In the genomic region with DNA sequence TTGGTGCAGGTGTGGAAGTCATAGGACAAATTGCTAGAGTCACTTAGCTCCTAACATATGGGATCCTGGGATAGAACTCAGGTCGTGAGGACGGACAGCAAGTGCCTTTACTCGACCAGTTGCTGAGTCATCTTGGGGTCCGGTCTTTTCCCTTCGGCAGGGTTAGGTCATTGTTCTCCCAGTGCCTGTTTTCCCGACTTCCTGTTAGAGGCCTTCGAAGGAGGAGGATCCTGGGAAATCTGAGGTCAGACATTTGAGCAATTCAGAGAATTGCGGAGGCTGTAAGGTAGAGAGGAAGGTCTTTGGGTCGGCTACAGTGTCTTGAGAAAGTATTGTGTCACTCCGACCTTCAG, we compare ENCODE assay signal across 8 mouse cellular contexts. TPM values are rescaled to one million over a fixed set of nuclear protein-coding genes. Genes with fewer than 3 reads are reported as not detected.
DNase-seq lines count a peak whose midpoint lies in the region; ATAC-seq and TF ChIP-seq lines count a peak whose summit lies in the region.

No protein-coding gene starts in this region.

- no peak for TF ChIP-seq CTCF in gastrocnemius, adult 2 months (IDR thresholded peaks at IDR 0.05)
- no peak for TF ChIP-seq CTCF in lung, postnatal 0 days (IDR thresholded peaks at IDR 0.05)

- WGBS in forebrain, embryonic 11.5 days = 23% methylated on average over 10 of the region's 10 CpGs
- 10% methylated on average over 10 of the region's 10 CpGs for WGBS in intestine, embryonic 16.5 days
- WGBS in lung, postnatal 0 days = 10% methylated on average over 10 of the region's 10 CpGs

- H3K27me3 ChIP-seq in forebrain, embryonic 11.5 days (ENCODE audit: control insufficient read depth, insufficient read depth, low read length) = no peaks in the 10 kb centered on the region
- no peaks in the 10 kb centered on the region for H3K27me3 ChIP-seq in intestine, embryonic 16.5 days (replicated peaks; ENCODE audit: control insufficient read depth, insufficient read depth, low read length)
- no peaks in the 10 kb centered on the region for H3K27me3 ChIP-seq in lung, postnatal 0 days (replicated peaks; ENCODE audit: insufficient read depth, low read length)

- H3K9ac ChIP-seq in forebrain, embryonic 11.5 days (ENCODE audit: low read length) = peak overlapping the region; percentile 84
- H3K9ac ChIP-seq in intestine, embryonic 16.5 days (ENCODE audit: low read depth, low read length) = peak overlapping the region; percentile 84
- H3K9ac ChIP-seq in lung, postnatal 0 days (replicated peaks; ENCODE audit: low read depth) = peak overlapping the region; percentile 76

- H3K4me3 ChIP-seq in gastrocnemius, adult 2 months = peak overlapping the region; percentile 91
- peak overlapping the region; percentile 60 for H3K4me3 ChIP-seq in forebrain, embryonic 11.5 days (ENCODE audit: low read depth, low read length)
- peak overlapping the region; percentile 61 for H3K4me3 ChIP-seq in intestine, embryonic 16.5 days (ENCODE audit: low read length)
- H3K4me3 ChIP-seq in lung, postnatal 0 days (ENCODE audit: low read depth, low read length) = peak overlapping the region; percentile 62

- no peaks in the 10 kb centered on the region for H3K36me3 ChIP-seq in forebrain, embryonic 11.5 days (ENCODE audit: control insufficient read depth, insufficient read depth, low read length)
- H3K36me3 ChIP-seq in intestine, embryonic 16.5 days (ENCODE audit: control insufficient read depth, insufficient read depth, low read length) = no peaks in the 10 kb centered on the region
- no peaks in the 10 kb centered on the region for H3K36me3 ChIP-seq in lung, postnatal 0 days (ENCODE audit: insufficient read depth, low read length)

- intact Hi-C loops in gastrocnemius, adult 2 months (cut with DNase I) = no loop called here

- H3K4me2 ChIP-seq in forebrain, embryonic 11.5 days (ENCODE audit: low read depth, low read length, severe bottlenecking) = peak overlapping the region; percentile 94
- H3K4me2 ChIP-seq in intestine, embryonic 16.5 days (ENCODE audit: low read depth, low read length) = peak overlapping the region; percentile 91
- peak overlapping the region; percentile 94 for H3K4me2 ChIP-seq in lung, postnatal 0 days (replicated peaks; ENCODE audit: low read depth, low read length)

- H3K9me3 ChIP-seq in forebrain, embryonic 11.5 days (ENCODE audit: control insufficient read depth, low read length) = no peaks in the 10 kb centered on the region
- no peaks in the 10 kb centered on the region for H3K9me3 ChIP-seq in intestine, embryonic 16.5 days (ENCODE audit: control insufficient read depth, low read length)
- H3K9me3 ChIP-seq in lung, postnatal 0 days (ENCODE audit: low read length) = no peaks in the 10 kb centered on the region

- no peak for DNase-seq in gastrocnemius, adult 2 months
- no peak for DNase-seq in gastrocnemius, adult 18-20 months (ENCODE audit: low spot score)
- DNase-seq in forebrain, embryonic 11.5 days (ENCODE audit: low spot score) = no peak
- DNase-seq in lung, postnatal 0 days (ENCODE audit: low spot score) = peak; percentile 89
- DNase-seq in testis, postnatal 14 days (ENCODE audit: low spot score) = peak; percentile 45
- no peak for DNase-seq in cerebellum, adult 11-12 months
- no peak for DNase-seq in thymus, postnatal 4 days

- peak overlapping the region; percentile 99 for H3K27ac ChIP-seq in gastrocnemius, adult 2 months
- peak overlapping the region; percentile 50; the same call in 1 of the 2 replicates for H3K27ac ChIP-seq in forebrain, embryonic 11.5 days (ENCODE audit: low read depth, low read length)
- H3K27ac ChIP-seq in intestine, embryonic 16.5 days (ENCODE audit: low read length) = peak overlapping the region; percentile 99
- peak overlapping the region; percentile 77 for H3K27ac ChIP-seq in lung, postnatal 0 days (ENCODE audit: low read length)

- TF ChIP-seq EP300 in lung, postnatal 0 days (IDR thresholded peaks at IDR 0.05) = no peak

- H3K4me1 ChIP-seq in forebrain, embryonic 11.5 days (replicated peaks; ENCODE audit: control insufficient read depth, insufficient read depth, low read length) = peaks cover 9% of the 10 kb centered on the region; the same call in 1 of the 2 replicates
- H3K4me1 ChIP-seq in intestine, embryonic 16.5 days (ENCODE audit: control insufficient read depth, insufficient read depth, low read length) = peaks cover 21% of the 10 kb centered on the region
- H3K4me1 ChIP-seq in lung, postnatal 0 days (ENCODE audit: insufficient read depth, low read depth, low read length) = peaks cover 7% of the 10 kb centered on the region; the same call in 1 of the 2 replicates

- ATAC-seq in forebrain, embryonic 11.5 days (replicated peaks; ENCODE audit: low FRiP score) = no peak
- peak; percentile 43 for ATAC-seq in intestine, embryonic 16.5 days
- peak; percentile 50 for ATAC-seq in lung, postnatal 0 days

RNA-seq across cellular contexts. Expression of a gene that starts 19.2 kb away (rescaled TPM):
- total RNA-seq in gastrocnemius, adult 2 months (2021) = 1 to 10 TPM; 3.6 to 3.9 TPM
- total RNA-seq in gastrocnemius, adult 18-20 months (2021) = 1 to 10 TPM; 3.6 to 3.7 TPM
- 5.4 and 6.6 TPM in 2 replicates for polyA plus RNA-seq in forebrain, embryonic 11.5 days (2014; fragmentation: Nextera tagmentation; extraction: Ambion mirVana)
- 10.8 and 11.0 TPM in 2 replicates for polyA plus RNA-seq in intestine, embryonic 16.5 days (2015; fragmentation: Nextera tagmentation; extraction: Ambion mirVana)
- polyA plus RNA-seq in lung, postnatal 0 days (2015; fragmentation: Nextera tagmentation; extraction: Ambion mirVana) = 5.3 and 5.4 TPM in 2 replicates

RNA-seq across cellular contexts. Expression of a gene that starts 50.6 kb away (rescaled TPM):
- 10 to 100 TPM; 13.0 to 35.4 TPM for total RNA-seq in gastrocnemius, adult 2 months (2021)
- total RNA-seq in gastrocnemius, adult 18-20 months (2021) = 10 to 100 TPM; 20.6 to 30.0 TPM
- polyA plus RNA-seq in forebrain, embryonic 11.5 days (2014; fragmentation: Nextera tagmentation; extraction: Ambion mirVana) = 0.52 and 0.92 TPM in 2 replicates
- 1.7 and 2.0 TPM in 2 replicates for polyA plus RNA-seq in intestine, embryonic 16.5 days (2015; fragmentation: Nextera tagmentation; extraction: Ambion mirVana)
- polyA plus RNA-seq in lung, postnatal 0 days (2015; fragmentation: Nextera tagmentation; extraction: Ambion mirVana) = 0.08 and 0.13 TPM in 2 replicates

Comparison
In these comparisons a context has a peak if more than half of its experiments do, and no peak if none do; other contexts are left out.
1. DNase-seq: peak in lung, postnatal 0 days (single experiment) and testis, postnatal 14 days (single experiment); none in gastrocnemius, adult 2 months (single experiment), gastrocnemius, adult 18-20 months (single experiment), forebrain, embryonic 11.5 days (single experiment), cerebellum, adult 11-12 months (single experiment) and thymus, postnatal 4 days (single experiment).
2. Peak in every context shown above with its lines, with median percentiles within 50 percentile points of each other: H3K27ac ChIP-seq, H3K4me3 ChIP-seq, H3K4me2 ChIP-seq and H3K9ac ChIP-seq.